Mouse (Mus musculus) MEL (cell line): ENCODE measurements around the gene Slc38a7. TPM values are rescaled to one million over a fixed set of nuclear protein-coding genes. Genes with fewer than 3 reads are reported as not detected.
A peak's percentile ranks its signal among the peaks of the same experiment; 100 is the strongest.

Experiments used
- DNase-seq: peaks from one replicate; pipeline ENCODE4 v3.0.0; 2011; ENCODE audit warnings: low read depth, low spot score
- H3K27ac ChIP-seq: 2 replicates; pipeline ENCODE4 v1.5.1; 2012; ENCODE audit warnings: low read depth, mild to moderate bottlenecking, control low read depth, low read length, moderate library complexity; ENCODE audit not compliant: control insufficient read depth
- H3K27me3 ChIP-seq, 2 experiments: fragments of 150-350 bp in 1 of 2; sonication (generic) in 1 of 2; 2 replicates each; pipeline ENCODE4 v1.6.1; 2012; ENCODE audit warnings: low read length in 2 of 2, mild to moderate bottlenecking in 2 of 2, improper control_type of control experiment in 1 of 2, moderate library complexity in 1 of 2; ENCODE audit not compliant: insufficient read depth in 2 of 2, control insufficient read depth in 1 of 2
- H3K36me3 ChIP-seq, 2 experiments: 2 replicates each; pipeline ENCODE4 v1.6.1; 2012 to 2014; ENCODE audit warnings: low read length in 2 of 2, improper control_type of control experiment in 1 of 2, inconsistent platforms in 1 of 2, mild to moderate bottlenecking in 1 of 2; ENCODE audit not compliant: insufficient read depth in 2 of 2, control insufficient read depth in 1 of 2
- H3K4me1 ChIP-seq, 2 experiments: fragments of 150-350 bp in 1 of 2; sonication (generic) in 1 of 2; 2 replicates each; pipeline ENCODE4 v1.6.1; 2012; ENCODE audit warnings: low read length in 2 of 2, improper control_type of control experiment in 1 of 2, mild to moderate bottlenecking in 1 of 2; ENCODE audit not compliant: insufficient read depth in 2 of 2, control insufficient read depth in 1 of 2
- H3K4me3 ChIP-seq, 2 experiments: fragments of 150-350 bp in 1 of 2; sonication (generic) in 1 of 2; 2 replicates each; pipeline ENCODE4 v1.5.1; 2012; ENCODE audit warnings: low read depth in 2 of 2, low read length in 2 of 2, mild to moderate bottlenecking in 2 of 2, moderate library complexity in 2 of 2, control low read depth in 1 of 2, improper control_type of control experiment in 1 of 2; ENCODE audit not compliant: control insufficient read depth in 1 of 2, insufficient read depth in 1 of 2
- H3K79me2 ChIP-seq: 2 replicates; pipeline ENCODE4 v1.6.1; 2012; ENCODE audit warnings: mild to moderate bottlenecking, low read length, moderate library complexity; ENCODE audit not compliant: control insufficient read depth, poor library complexity, insufficient read depth
- H3K9ac ChIP-seq: 2 replicates; pipeline ENCODE4 v1.6.1; 2012; ENCODE audit warnings: low read depth, mild to moderate bottlenecking, control low read depth, low read length, moderate library complexity; ENCODE audit not compliant: control insufficient read depth, poor library complexity, severe bottlenecking
- H3K9me3 ChIP-seq: fragments of 150-350 bp; sonication (generic); replicated peaks from 2 replicates; pipeline ENCODE4 v1.6.1; 2012; ENCODE audit warnings: mild to moderate bottlenecking, low read length, improper control_type of control experiment, moderate library complexity; ENCODE audit not compliant: insufficient read depth
- BHLHE40 ChIP-seq: IDR thresholded peaks from 2 replicates; pipeline ENCODE4 v1.6.1; 2012; ENCODE audit warnings: low read depth, mild to moderate bottlenecking, inconsistent platforms, low read length, improper control_type of control experiment, borderline replicate concordance
- CHD1 ChIP-seq: IDR thresholded peaks from 2 replicates; pipeline ENCODE4 v1.6.1; 2012; ENCODE audit warnings: low read depth, mild to moderate bottlenecking, inconsistent platforms, low read length, improper control_type of control experiment
- CHD2 ChIP-seq: IDR thresholded peaks from 2 replicates; pipeline ENCODE4 v1.6.1; 2011; ENCODE audit warnings: low read length, improper control_type of control experiment
- CTCF ChIP-seq, 3 experiments: IDR thresholded peaks in 2 of 3; conservative IDR thresholded peaks in 1 of 3; 2 replicates each; pipeline ENCODE4 v1.5.1; 2011 to 2012; ENCODE audit warnings: low read length in 3 of 3, low read depth in 2 of 3, mild to moderate bottlenecking in 2 of 3, improper control_type of control experiment in 1 of 3, inconsistent platforms in 1 of 3, mixed read lengths in 1 of 3, moderate library complexity in 1 of 3; ENCODE audit not compliant: control insufficient read depth in 1 of 3, insufficient read depth in 1 of 3, poor library complexity in 1 of 3, severe bottlenecking in 1 of 3
- ELF1 ChIP-seq: IDR thresholded peaks from 2 replicates; pipeline ENCODE4 v1.6.1; 2014; ENCODE audit warnings: low read depth, mild to moderate bottlenecking, inconsistent platforms, low read length, improper control_type of control experiment, moderate library complexity
- ETS1 ChIP-seq: IDR thresholded peaks from 2 replicates; pipeline ENCODE4 v1.6.1; 2012; ENCODE audit warnings: low read depth, mild to moderate bottlenecking, inconsistent platforms, low read length, improper control_type of control experiment, moderate library complexity
- MAFK ChIP-seq: IDR thresholded peaks from 2 replicates; pipeline ENCODE4 v1.6.1; 2011; ENCODE audit warnings: low read depth, mild to moderate bottlenecking, low read length, improper control_type of control experiment, borderline replicate concordance
- MAZ ChIP-seq: IDR thresholded peaks from 2 replicates; pipeline ENCODE4 v1.6.1; 2012; ENCODE audit warnings: low read depth, mild to moderate bottlenecking, inconsistent platforms, low read length, improper control_type of control experiment
- MYB ChIP-seq: IDR thresholded peaks from 2 replicates; pipeline ENCODE4 v1.6.1; 2011; ENCODE audit warnings: mild to moderate bottlenecking, low read depth, low read length, improper control_type of control experiment
- POLR2A ChIP-seq, 2 experiments: IDR thresholded peaks; 2 replicates each; pipeline ENCODE4 v1.6.1; 2011 to 2012; ENCODE audit warnings: low read length in 2 of 2, mild to moderate bottlenecking in 2 of 2, control low read depth in 1 of 2, improper control_type of control experiment in 1 of 2, low read depth in 1 of 2, moderate library complexity in 1 of 2; ENCODE audit not compliant: control insufficient read depth in 1 of 2, insufficient read depth in 1 of 2, poor library complexity in 1 of 2
- POLR2AphosphoS5 ChIP-seq: IDR thresholded peaks from 2 replicates; pipeline ENCODE4 v1.6.1; 2012; ENCODE audit warnings: low read depth, borderline replicate concordance, mild to moderate bottlenecking, inconsistent platforms, low read length, moderate library complexity, mixed read lengths
- RCOR1 ChIP-seq: IDR thresholded peaks from 2 replicates; pipeline ENCODE4 v1.6.1; 2012; ENCODE audit warnings: low read depth, mild to moderate bottlenecking, inconsistent platforms, low read length, improper control_type of control experiment
- TBP ChIP-seq: IDR thresholded peaks from 2 replicates; pipeline ENCODE4 v1.8.0; 2011; ENCODE audit warnings: low read depth, low read length, improper control_type of control experiment
- TCF12 ChIP-seq: IDR thresholded peaks from 2 replicates; pipeline ENCODE4 v1.6.1; 2014; ENCODE audit warnings: low read depth, mild to moderate bottlenecking, inconsistent platforms, low read length, improper control_type of control experiment, moderate library complexity
- UBTF ChIP-seq: IDR thresholded peaks from 2 replicates; pipeline ENCODE4 v1.6.1; 2012; ENCODE audit warnings: low read depth, mild to moderate bottlenecking, inconsistent platforms, low read length, improper control_type of control experiment, moderate library complexity, borderline replicate concordance; ENCODE audit not compliant: insufficient read depth
- USF2 ChIP-seq, 2 experiments: IDR thresholded peaks; 2 replicates each; pipeline ENCODE4 v1.6.1; 2011 to 2012; ENCODE audit warnings: improper control_type of control experiment in 2 of 2, low read length in 2 of 2, borderline replicate concordance in 1 of 2, inconsistent platforms in 1 of 2, low read depth in 1 of 2, mild to moderate bottlenecking in 1 of 2; ENCODE audit not compliant: insufficient read depth in 1 of 2
- ZKSCAN1 ChIP-seq: IDR thresholded peaks from 2 replicates; pipeline ENCODE4 v1.6.1; 2012; ENCODE audit warnings: low read depth, mild to moderate bottlenecking, inconsistent platforms, low read length, improper control_type of control experiment, moderate library complexity
- ZMIZ1 ChIP-seq: IDR thresholded peaks from 2 replicates; pipeline ENCODE4 v1.6.1; 2012; ENCODE audit warnings: low read depth, mild to moderate bottlenecking, inconsistent platforms, low read length, improper control_type of control experiment, moderate library complexity
- ZNF384 ChIP-seq: IDR thresholded peaks from 2 replicates; pipeline ENCODE4 v1.6.1; 2012; ENCODE audit warnings: low read depth, mild to moderate bottlenecking, inconsistent platforms, low read length, improper control_type of control experiment
- polyA plus RNA-seq, 2 experiments: library from polyadenylated mRNA; stranded (reverse) in 1 of 2; unstranded in 1 of 2; fragments of >175 nt in 1 of 2; fragments of >200 nt in 1 of 2; gene quantifications; 2 replicates each; pipeline versions ENCODE4 v1.2.1 to v1.2.4; 2012; ENCODE audit warnings: low replicate concordance in 2 of 2, low read depth in 1 of 2; ENCODE audit not compliant: insufficient read length in 2 of 2, insufficient read depth in 1 of 2, missing spikeins in 1 of 2
- total RNA-seq: library from RNA; depleted of rRNA; stranded (reverse); fragments of 300-350 nt; gene quantifications from 2 replicates; pipeline ENCODE4 v1.2.3, GENCODE M21; 2012

Slc38a7 gene
- total and polyA plus RNA-seq, 3 experiments: 2.5 to 6.5 TPM; not detected in 1

DNA sequence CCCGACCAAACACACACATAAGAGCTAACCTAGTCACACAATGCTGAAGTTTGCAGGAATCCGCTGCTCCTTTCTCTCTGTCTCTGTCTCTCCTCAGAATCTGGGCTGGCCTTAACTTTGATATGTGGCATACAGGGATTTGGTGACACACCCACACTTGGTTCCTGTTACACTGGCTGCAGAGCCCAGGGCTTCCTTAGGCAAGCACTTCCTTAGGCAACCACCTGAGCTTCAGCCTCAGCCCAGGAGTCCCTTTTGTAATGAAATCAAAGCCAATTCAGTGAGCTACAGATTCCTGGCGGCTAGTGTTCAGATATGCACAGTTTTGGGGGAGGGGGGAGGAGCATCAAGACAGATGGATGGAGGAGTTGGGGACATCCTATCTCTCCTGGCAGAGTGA lies 35.7 kb downstream of the Slc38a7 start:
- no peaks in the 10 kb centered on the region for H3K36me3 ChIP-seq

DNA sequence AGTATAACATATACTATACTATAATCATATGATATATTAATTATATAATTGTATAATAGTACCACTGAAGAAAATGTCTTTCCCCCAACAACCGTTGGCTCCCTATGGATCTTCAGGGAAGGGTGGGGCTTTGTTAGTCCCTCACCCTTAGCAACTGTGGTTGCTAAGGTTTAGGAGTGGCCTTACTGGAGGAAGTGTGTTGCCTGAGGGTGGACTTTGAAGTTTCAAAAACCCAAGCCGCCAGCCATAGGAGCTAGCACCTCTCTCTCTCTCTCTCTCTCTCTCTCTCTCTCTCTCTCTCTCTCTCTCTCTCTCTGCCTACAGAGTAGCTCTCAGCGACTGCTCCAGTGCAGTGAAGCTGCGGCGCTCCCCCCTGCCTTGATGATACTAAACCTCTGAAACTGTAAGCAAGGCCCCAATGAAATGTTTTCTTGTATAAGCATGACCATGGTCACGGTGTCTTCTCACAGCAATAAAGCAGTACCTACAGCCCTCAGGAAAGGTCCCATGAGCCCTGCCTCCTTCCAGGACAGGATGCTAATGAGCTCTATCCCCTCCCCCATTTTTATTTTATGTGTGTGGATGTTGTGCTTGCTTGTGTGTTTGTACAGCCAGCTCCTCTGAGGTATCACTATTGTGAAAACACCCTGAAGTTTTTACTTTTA lies 37.2 kb downstream of the Slc38a7 start:
- no peak overlapping the region for H3K9ac ChIP-seq
- no peaks in the 10 kb centered on the region for H3K9me3 ChIP-seq
- TF ChIP-seq MYB: no peak
- TF ChIP-seq ZKSCAN1: no peak
- TF ChIP-seq CHD2: no peak
- no peak for TF ChIP-seq CHD1
- no peak for TF ChIP-seq TCF12
- TF ChIP-seq MAZ: no peak
- TF ChIP-seq, all 39 proteins: peak for 0
- Histone ChIP-seq H3K27me3 (no peaks in the 10 kb centered on the region), H3K4me1 (no peaks in the 10 kb centered on the region), H3K79me2 (no peaks in the 10 kb centered on the region), H3K27ac (no peak overlapping the region), H3K4me3 (no peak overlapping the region), H3K36me3 (no peaks in the 10 kb centered on the region)
- DNase-seq: no peak

More for the DNA sequence above, 35.7 kb downstream of the Slc38a7 start:
- Histone ChIP-seq H3K9ac (no peak overlapping the region), H3K27ac (no peak overlapping the region), H3K9me3 (no peaks in the 10 kb centered on the region), H3K27me3 (no peaks in the 10 kb centered on the region)
- DNase-seq: no peak
- no peak for TF ChIP-seq MAFK
- peak; percentile 55; the same call in 1 of the 2 replicates for TF ChIP-seq RCOR1
- TF ChIP-seq, all 39 proteins: peak for 1
- Histone ChIP-seq H3K4me3 (no peak overlapping the region), H3K4me1 (no peaks in the 10 kb centered on the region), H3K79me2 (no peaks in the 10 kb centered on the region)

DNA sequence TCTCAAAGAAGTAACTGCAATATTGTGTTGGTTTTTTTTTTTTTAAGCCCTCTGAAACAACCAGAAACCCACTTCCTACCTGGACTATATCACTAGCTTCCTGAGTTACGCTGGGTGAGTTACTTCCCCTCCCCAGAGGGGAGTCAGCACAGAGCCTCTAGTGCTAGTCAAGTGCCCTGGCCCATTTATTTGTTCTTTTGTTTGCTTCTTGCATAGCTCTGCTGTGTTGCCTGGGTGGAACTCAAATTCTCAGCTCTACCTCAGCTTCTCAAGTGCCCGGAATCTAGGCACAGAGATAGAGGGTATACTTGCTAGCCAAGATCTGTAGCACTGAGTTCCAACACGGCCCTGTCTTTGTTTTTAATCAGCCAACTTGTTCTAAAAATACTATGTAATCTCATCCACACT lies 43.2 kb downstream of the Slc38a7 start:
- DNase-seq: peak; percentile 72
- Histone ChIP-seq H3K4me1 (peaks cover 12 to 21% of the 10 kb centered on the region in 2 experiments), H3K9ac (peak overlapping the region; percentile 61), H3K27ac (peak overlapping the region; percentile 70), H3K36me3 (peaks cover 1 to 20% of the 10 kb centered on the region in 2 experiments; a peak in 3 of 4 replicates), H3K27me3 (no peaks in the 10 kb centered on the region), H3K9me3 (no peaks in the 10 kb centered on the region), H3K4me3 (peak overlapping the region; percentile 18 to 26; a peak in 3 of 4 replicates), H3K79me2 (peaks cover 23% of the 10 kb centered on the region)
- no peak for TF ChIP-seq UBTF
- peak; percentile 52; the same call in 1 of the 2 replicates for TF ChIP-seq ELF1
- no peak for TF ChIP-seq POLR2AphosphoS5
- TF ChIP-seq ZNF384: peak; percentile 83
- TF ChIP-seq CTCF (IDR thresholded peaks at IDR 0.05 in 2 of 3, conservative IDR thresholded peaks at IDR 0.05 in 1 of 3; ENCODE audit: control insufficient read depth in 1 of 3, insufficient read depth in 1 of 3, low read depth in 2 of 3, low read length in 3 of 3, poor library complexity in 1 of 3, severe bottlenecking in 1 of 3): no peak
- no peak for TF ChIP-seq BHLHE40
- no peak for TF ChIP-seq USF2 (IDR thresholded peaks at IDR 0.05; ENCODE audit: borderline replicate concordance in 1 of 2, insufficient read depth in 1 of 2, low read depth in 1 of 2, low read length in 2 of 2)
- TF ChIP-seq MAFK: no peak
- TF ChIP-seq ZMIZ1: no peak
- 0 out of 4 replicates have a peak, but pooled peaks of 1 of the 2 experiments have one; percentile 35 for TF ChIP-seq POLR2A (IDR thresholded peaks at IDR 0.05; ENCODE audit: control insufficient read depth in 1 of 2, insufficient read depth in 1 of 2, low read depth in 1 of 2, low read length in 2 of 2, poor library complexity in 1 of 2)
- TF ChIP-seq MAZ: peak; percentile 31; the same call in 1 of the 2 replicates
- no peak for TF ChIP-seq ETS1
- 0 out of 2 replicates have a peak, but pooled peaks have one; percentile 24 for TF ChIP-seq TBP
